Mouse (Mus musculus) CD4-positive, CD25-positive, alpha-beta regulatory T cell (primary cell): ENCODE results near the gene Arl10. TPM values are rescaled to one million over a fixed set of nuclear protein-coding genes. Genes with fewer than 3 reads are reported as not detected.

Experiments
- polyA plus RNA-seq: library from polyadenylated mRNA; unstranded; fragments of 100-300 nt; shearing (Covaris generic); gene quantifications from one replicate; pipeline ENCODE4 v1.2.1, GENCODE M21; 2017

The Arl10 gene
- polyA plus RNA-seq: 10.0 TPM

DNA sequence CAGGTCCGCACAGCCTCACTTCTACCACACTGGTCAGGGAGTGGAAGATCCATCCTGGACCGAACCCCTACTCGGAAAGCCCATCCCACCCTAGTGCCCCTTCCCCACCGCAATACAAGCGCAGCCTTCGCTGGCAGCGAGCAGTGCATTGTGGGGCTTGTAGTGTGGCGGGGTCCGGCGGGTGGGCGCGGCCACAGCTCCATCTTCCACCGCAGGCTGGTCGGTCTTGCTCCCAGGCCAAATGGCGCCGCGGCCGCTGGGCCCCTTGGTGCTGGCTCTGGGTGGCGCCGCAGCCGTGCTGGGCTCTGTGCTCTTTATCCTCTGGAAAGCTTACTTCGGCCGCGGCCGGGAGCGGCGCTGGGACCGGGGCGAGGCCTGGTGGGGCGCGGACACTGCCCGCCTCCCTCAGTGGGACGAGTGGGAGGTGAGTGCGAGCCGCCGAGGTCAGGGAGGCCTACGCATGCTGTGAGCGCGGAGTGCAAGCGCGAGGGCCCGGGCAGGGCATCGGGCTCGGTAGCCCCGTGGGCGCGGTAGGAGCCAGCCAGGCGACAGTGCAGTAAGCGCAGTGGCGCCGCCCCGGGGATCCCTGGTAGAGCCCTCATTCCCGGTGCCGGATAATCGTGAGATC, at the start of gene Arl10:
Gene Arl10 (plus strand): TSS at position 162 of the 628 bp plus-strand sequence.

DNA sequence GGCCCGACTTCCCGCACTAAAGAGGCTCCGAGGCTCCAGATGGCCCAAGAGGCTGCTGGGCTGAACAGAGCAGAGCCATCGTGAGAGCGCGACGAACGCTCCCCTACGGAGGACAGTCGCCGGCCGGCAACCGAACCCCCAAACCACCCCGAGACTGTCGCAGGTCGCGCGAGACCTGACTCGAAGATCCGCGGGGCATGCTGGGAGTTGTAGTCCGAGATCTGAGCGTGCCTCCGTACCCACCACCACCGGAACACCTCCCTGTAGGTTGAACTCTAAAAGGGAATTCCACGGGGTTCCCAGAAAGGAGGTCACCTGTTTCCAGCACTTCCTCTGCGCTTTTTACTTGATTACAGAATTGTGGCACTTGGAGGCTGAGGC, 9.6 kb upstream of the Arl10 start, which contains the start of gene 4833439L19Rik:
Gene 4833439L19Rik (minus strand): TSS at position 235 of the 381 bp plus-strand sequence.

DNA sequence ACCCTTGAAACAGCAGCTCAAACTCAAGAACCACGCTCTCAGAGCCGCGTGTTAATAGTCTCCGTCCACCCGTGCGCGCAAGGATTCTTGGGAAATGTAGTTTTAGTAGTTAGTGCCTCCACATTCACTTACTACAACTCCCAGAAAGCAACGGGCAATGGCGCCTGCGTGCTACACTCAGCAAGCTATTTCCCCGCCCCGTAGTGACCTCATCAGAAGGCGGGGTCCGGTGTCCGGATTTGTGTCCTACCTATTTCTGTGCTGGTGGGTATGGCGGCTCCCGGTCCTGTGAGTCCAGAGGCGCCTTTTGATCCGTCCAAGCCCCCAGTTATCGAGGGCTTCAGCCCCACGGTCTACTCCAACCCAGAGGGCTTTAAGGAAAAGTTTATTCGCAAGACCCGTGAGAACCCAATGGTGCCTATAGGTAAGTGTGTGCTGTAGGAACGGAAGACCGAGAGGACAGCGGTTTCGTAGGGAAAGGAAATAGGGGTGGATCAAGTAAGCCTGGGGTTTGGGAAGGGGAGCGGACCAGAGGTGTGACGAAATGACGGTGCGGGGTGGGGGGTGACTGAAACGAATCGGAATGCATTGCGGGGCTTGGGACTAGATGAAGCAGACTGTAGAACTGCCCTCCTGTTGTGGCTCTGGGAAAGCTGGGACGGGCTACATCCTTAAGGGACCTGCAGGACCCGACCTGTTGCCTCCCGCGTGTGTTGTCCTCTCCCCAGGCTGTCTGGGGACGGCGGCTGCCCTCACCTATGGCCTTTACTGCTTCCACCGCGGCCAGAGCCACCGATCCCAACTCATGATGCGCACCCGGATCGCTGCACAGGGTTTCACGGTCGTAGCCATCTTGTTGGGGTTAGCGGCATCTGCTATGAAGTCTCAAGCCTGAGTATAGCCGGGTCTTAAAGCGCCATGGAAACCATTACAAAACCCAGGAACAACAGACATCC, 15.5 kb downstream of the Arl10 start, which contains the start of the genes Nop16 and Higd2a:
Gene Nop16 (minus strand): TSS at position 95 of the 956 bp plus-strand sequence.
Gene Higd2a (plus strand): TSS at position 212 of the 956 bp plus-strand sequence.

DNA sequence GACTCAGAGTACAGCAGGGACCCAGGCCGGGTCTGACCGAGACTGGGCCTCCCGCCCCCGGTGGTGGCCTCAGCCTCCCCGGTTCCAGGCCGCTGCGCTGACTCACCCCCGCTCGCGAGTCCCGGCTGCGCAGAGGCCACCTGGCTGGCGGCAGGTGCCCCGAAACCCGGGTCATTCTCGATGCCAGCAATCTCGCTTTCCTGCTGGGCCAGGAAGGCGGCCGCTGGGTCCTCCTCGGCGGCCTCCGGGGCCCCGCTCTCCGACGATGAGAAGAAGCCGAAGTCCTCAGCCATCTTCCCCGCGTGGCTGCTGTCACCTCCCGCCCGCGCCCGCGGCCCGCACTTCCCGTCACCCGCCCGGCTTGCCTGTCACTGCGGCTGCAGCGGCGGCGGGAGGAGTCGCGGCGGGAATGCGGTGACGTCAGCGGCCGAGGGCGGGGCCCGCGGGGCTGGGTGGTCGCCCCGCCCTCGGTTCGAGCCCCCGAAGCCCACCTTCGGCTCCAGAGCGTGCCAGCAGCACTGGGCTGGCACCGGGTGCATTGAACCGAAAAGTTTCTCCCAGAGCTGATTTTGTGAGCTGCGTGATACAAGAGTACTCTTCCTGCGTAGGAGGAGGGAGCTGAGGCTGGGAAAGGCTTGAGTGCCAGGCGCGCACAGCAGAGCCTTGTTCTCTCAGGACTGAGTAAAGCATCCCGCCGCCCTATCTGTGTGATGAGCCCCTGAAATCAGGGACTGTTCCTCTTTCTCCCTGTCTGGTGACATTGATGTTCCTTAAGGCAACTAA, 36.3 kb downstream of the Arl10 start, which contains the start of gene Cltb:
Gene Cltb (minus strand): TSS at position 373 of the 783 bp plus-strand sequence.

DNA sequence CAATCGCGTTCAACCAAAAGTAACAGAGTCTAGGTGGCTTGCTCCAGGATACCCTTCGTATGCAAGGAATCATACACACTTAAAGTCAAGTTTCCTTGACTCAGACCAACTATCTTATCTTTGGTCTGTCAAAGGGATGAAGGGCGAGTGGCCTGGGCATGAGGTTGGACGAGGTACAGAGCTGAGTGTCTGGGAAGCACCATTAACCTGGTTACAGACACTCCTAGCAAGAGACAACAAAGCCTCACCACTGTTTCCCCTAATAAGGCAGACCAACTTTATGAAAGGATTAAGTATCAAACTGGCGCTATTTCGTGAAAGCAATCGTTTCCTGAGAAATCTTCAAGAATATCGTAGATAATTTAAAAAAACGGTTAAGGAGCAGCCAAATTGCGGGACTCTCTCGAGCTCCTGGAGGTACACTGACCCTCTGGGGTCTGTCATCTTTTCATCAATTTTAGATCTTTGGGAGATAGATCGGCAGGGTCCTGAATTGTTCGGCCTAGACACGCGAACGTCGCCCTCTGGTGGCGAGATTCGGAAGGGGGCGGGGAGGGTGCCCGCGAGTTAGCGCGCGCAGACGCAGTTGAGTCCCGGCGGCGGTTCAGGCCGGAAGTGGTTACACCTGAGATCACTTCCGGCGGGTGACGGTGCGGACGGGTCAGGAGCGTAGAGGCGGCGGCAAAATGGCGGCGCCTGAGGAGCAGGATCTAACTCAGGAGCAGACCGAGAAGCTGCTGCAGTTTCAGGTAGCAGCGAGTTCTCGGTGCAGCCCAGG, 46.5 kb downstream of the Arl10 start, which contains the start of gene Faf2:
Gene Faf2 (plus strand): TSS at position 630 of the 778 bp plus-strand sequence.

Other genes with a start within 250 kb of the Arl10 start
- gene Cplx2, start 203.7 kb upstream of the Arl10 start, polyA plus RNA-seq: not detected
- 52.6 TPM for gene Thoc3, start 106.2 kb upstream of the Arl10 start, polyA plus RNA-seq
- 21.3 TPM for gene Simc1, start 71.2 kb upstream of the Arl10 start, polyA plus RNA-seq
- 71.0 TPM for gene 4833439L19Rik, start 9.6 kb upstream of the Arl10 start, polyA plus RNA-seq
- 56.9 TPM for gene Nop16, start 15.1 kb downstream of the Arl10 start, polyA plus RNA-seq
- 164 TPM for gene Higd2a, start 15.2 kb downstream of the Arl10 start, polyA plus RNA-seq
- gene Cltb, start 36.3 kb downstream of the Arl10 start, polyA plus RNA-seq: 44.0 TPM
- gene Faf2, start 46.8 kb downstream of the Arl10 start, polyA plus RNA-seq: 86.5 TPM
- 84.4 TPM for gene Rnf44, start 118.9 kb downstream of the Arl10 start, polyA plus RNA-seq
- not detected for gene Cdhr2, start 126.4 kb downstream of the Arl10 start, polyA plus RNA-seq
- not detected for gene Gprin1, start 174.9 kb downstream of the Arl10 start, polyA plus RNA-seq
- 0.35 TPM for gene Sncb, start 191.6 kb downstream of the Arl10 start, polyA plus RNA-seq
- gene Eif4e1b, start 209.0 kb downstream of the Arl10 start, polyA plus RNA-seq: not detected
- 4.2 TPM for gene Tspan17, start 214.4 kb downstream of the Arl10 start, polyA plus RNA-seq